In genomic region chr11:120347301-120347700, GRCm38 (mm10) we compare ENCODE assay signal across 8 mouse cellular contexts. TPM values are rescaled to one million over a fixed set of nuclear protein-coding genes. Genes with fewer than 3 reads are reported as not detected.
DNase-seq lines count a peak whose midpoint lies in the region; ATAC-seq lines count a peak whose summit lies in the region.

No protein-coding gene starts in this region.

- H3K27ac ChIP-seq in heart, embryonic 11.5 days (ENCODE audit: low read depth, low read length): peak overlapping the region; percentile 100
- H3K27ac ChIP-seq in limb, embryonic 11.5 days (replicated peaks; ENCODE audit: low read depth, low read length): no peak overlapping the region
- peak overlapping the region; percentile 23; the same call in 1 of the 2 replicates for H3K27ac ChIP-seq in neural tube, embryonic 12.5 days

- H3K4me2 ChIP-seq in heart, embryonic 11.5 days: peak overlapping the region; percentile 98
- H3K4me2 ChIP-seq in limb, embryonic 11.5 days (ENCODE audit: low read depth, severe bottlenecking): peak overlapping the region; percentile 89
- peak overlapping the region; percentile 92 for H3K4me2 ChIP-seq in neural tube, embryonic 12.5 days (replicated peaks)

- H3K36me3 ChIP-seq in heart, embryonic 11.5 days (ENCODE audit: control insufficient read depth, insufficient read depth, low read length): peaks cover 2% of the 10 kb centered on the region; the same call in 1 of the 2 replicates
- H3K36me3 ChIP-seq in limb, embryonic 11.5 days (ENCODE audit: control insufficient read depth, insufficient read depth, low read length): peaks cover 4% of the 10 kb centered on the region; the same call in 1 of the 2 replicates
- peaks cover 17% of the 10 kb centered on the region for H3K36me3 ChIP-seq in neural tube, embryonic 12.5 days

- 5% methylated on average over 10 of the region's 10 CpGs for WGBS in heart, embryonic 11.5 days (ENCODE audit: insufficient replicate concordance)
- WGBS in limb, embryonic 11.5 days: 10% methylated on average over 10 of the region's 10 CpGs
- 12% methylated on average over 10 of the region's 10 CpGs for WGBS in neural tube, embryonic 12.5 days

- no peaks in the 10 kb centered on the region for H3K27me3 ChIP-seq in heart, embryonic 11.5 days (ENCODE audit: control insufficient read depth, insufficient read depth, low read length)
- no peaks in the 10 kb centered on the region for H3K27me3 ChIP-seq in limb, embryonic 11.5 days (ENCODE audit: control insufficient read depth, insufficient read depth, low read length)
- H3K27me3 ChIP-seq in neural tube, embryonic 12.5 days (replicated peaks): no peaks in the 10 kb centered on the region

- ATAC-seq in heart, embryonic 11.5 days (replicated peaks; ENCODE audit: insufficient number of reproducible peaks, low FRiP score, low TSS enrichment): no peak
- ATAC-seq in limb, embryonic 11.5 days (ENCODE audit: insufficient number of reproducible peaks, low FRiP score, low TSS enrichment, low read depth): no peak
- ATAC-seq in neural tube, embryonic 12.5 days (ENCODE audit: low FRiP score, low read depth): no peak

- H3K9me3 ChIP-seq in heart, embryonic 11.5 days (replicated peaks; ENCODE audit: control insufficient read depth, low read length): no peaks in the 10 kb centered on the region
- H3K9me3 ChIP-seq in limb, embryonic 11.5 days (ENCODE audit: control insufficient read depth, low read length): no peaks in the 10 kb centered on the region
- no peaks in the 10 kb centered on the region for H3K9me3 ChIP-seq in neural tube, embryonic 12.5 days

- H3K4me1 ChIP-seq in heart, embryonic 11.5 days (ENCODE audit: control insufficient read depth, insufficient read depth, low read length): peaks cover 11% of the 10 kb centered on the region
- peaks cover 15% of the 10 kb centered on the region for H3K4me1 ChIP-seq in limb, embryonic 11.5 days (ENCODE audit: control insufficient read depth, insufficient read depth, low read length)
- peaks cover 35% of the 10 kb centered on the region for H3K4me1 ChIP-seq in neural tube, embryonic 12.5 days

- H3K9ac ChIP-seq in heart, embryonic 11.5 days (ENCODE audit: low read depth, low read length): peak overlapping the region; percentile 100
- peak overlapping the region; percentile 98 for H3K9ac ChIP-seq in limb, embryonic 11.5 days (ENCODE audit: low read length)
- peak overlapping the region; percentile 100 for H3K9ac ChIP-seq in neural tube, embryonic 12.5 days

- peak; percentile 12 to 39 for DNase-seq in cerebellum, postnatal 14 days
- no peak for DNase-seq in cerebellum, adult 8-10 months
- DNase-seq in urinary bladder, adult 2 months (ENCODE audit: low spot score): peak; percentile 28
- no peak for DNase-seq in urinary bladder, postnatal 10 days (ENCODE audit: low spot score)
- no peak for DNase-seq in limb, embryonic 11.5 days (ENCODE audit: low spot score)
- DNase-seq in right cerebral cortex, postnatal 25 days: no peak

- peak overlapping the region; percentile 94 for H3K4me3 ChIP-seq in heart, embryonic 11.5 days (ENCODE audit: low read depth, low read length)
- H3K4me3 ChIP-seq in limb, embryonic 11.5 days (ENCODE audit: low read depth, low read length): peak overlapping the region; percentile 78
- H3K4me3 ChIP-seq in neural tube, embryonic 12.5 days: peak overlapping the region; percentile 100

RNA-seq across cellular contexts. Expression of gene Actg1, which starts 1.0 kb away (rescaled TPM):
- 1,024 and 1,454 TPM in 2 replicates for polyA plus RNA-seq in urinary bladder, adult 2 months (2012; rRNA removed)
- polyA plus RNA-seq in heart, embryonic 11.5 days (2014; fragmentation: Nextera tagmentation; extraction: Ambion mirVana): 1,448 and 1,508 TPM in 2 replicates
- 2,996 and 3,123 TPM in 2 replicates for polyA plus RNA-seq in limb, embryonic 11.5 days (2014; fragmentation: Nextera tagmentation; extraction: Ambion mirVana)
- polyA plus RNA-seq in neural tube, embryonic 12.5 days (2016; fragmentation: Nextera tagmentation; extraction: Ambion mirVana): 3,655 and 3,681 TPM in 2 replicates

RNA-seq across cellular contexts. Expression of gene Fscn2, which starts 14.0 kb away (rescaled TPM):
- polyA plus RNA-seq in urinary bladder, adult 2 months (2012; rRNA removed): 0.25 TPM in 1 of 2 replicates, not detected in the other
- 0.57 TPM in 1 of 2 replicates, not detected in the other for polyA plus RNA-seq in heart, embryonic 11.5 days (2014; fragmentation: Nextera tagmentation; extraction: Ambion mirVana)
- polyA plus RNA-seq in limb, embryonic 11.5 days (2014; fragmentation: Nextera tagmentation; extraction: Ambion mirVana): 0.21 and 0.47 TPM in 2 replicates
- polyA plus RNA-seq in neural tube, embryonic 12.5 days (2016; fragmentation: Nextera tagmentation; extraction: Ambion mirVana): 1.1 and 1.6 TPM in 2 replicates

RNA-seq across cellular contexts. Expression of gene Faap100, which starts 31.3 kb away (rescaled TPM):
- 21.8 and 22.2 TPM in 2 replicates for polyA plus RNA-seq in urinary bladder, adult 2 months (2012; rRNA removed)
- polyA plus RNA-seq in heart, embryonic 11.5 days (2014; fragmentation: Nextera tagmentation; extraction: Ambion mirVana): 24.2 and 29.6 TPM in 2 replicates
- 30.4 and 33.1 TPM in 2 replicates for polyA plus RNA-seq in limb, embryonic 11.5 days (2014; fragmentation: Nextera tagmentation; extraction: Ambion mirVana)
- polyA plus RNA-seq in neural tube, embryonic 12.5 days (2016; fragmentation: Nextera tagmentation; extraction: Ambion mirVana): 51.0 and 53.4 TPM in 2 replicates

Comparison
In these comparisons a context has a peak if more than half of its experiments do, and no peak if none do; other contexts are left out.
1. DNase-seq: peak in cerebellum, postnatal 14 days (2 of 2) and urinary bladder, adult 2 months (single experiment); none in cerebellum, adult 8-10 months (single experiment), urinary bladder, postnatal 10 days (single experiment), limb, embryonic 11.5 days (single experiment) and right cerebral cortex, postnatal 25 days (single experiment).
2. Peak in every context shown above with its lines, with median percentiles within 50 percentile points of each other: H3K4me2 ChIP-seq, H3K4me3 ChIP-seq and H3K9ac ChIP-seq.